Mouse (Mus musculus) activated CD4-positive, CD25-positive, alpha-beta regulatory T cell (primary cell): ENCODE data around the gene Meaf6. TPM values are rescaled to one million over a fixed set of nuclear protein-coding genes. Genes with fewer than 3 reads are reported as not detected.

Experiments
- polyA plus RNA-seq, 2 experiments: library from polyadenylated mRNA; unstranded; fragments of 100-300 nt; shearing (Covaris generic); gene quantifications; one replicate each; pipeline ENCODE4 v1.2.1; 2017

Meaf6 gene
- 10 to 100 TPM; 47.4 to 53.2 TPM for polyA plus RNA-seq

DNA sequence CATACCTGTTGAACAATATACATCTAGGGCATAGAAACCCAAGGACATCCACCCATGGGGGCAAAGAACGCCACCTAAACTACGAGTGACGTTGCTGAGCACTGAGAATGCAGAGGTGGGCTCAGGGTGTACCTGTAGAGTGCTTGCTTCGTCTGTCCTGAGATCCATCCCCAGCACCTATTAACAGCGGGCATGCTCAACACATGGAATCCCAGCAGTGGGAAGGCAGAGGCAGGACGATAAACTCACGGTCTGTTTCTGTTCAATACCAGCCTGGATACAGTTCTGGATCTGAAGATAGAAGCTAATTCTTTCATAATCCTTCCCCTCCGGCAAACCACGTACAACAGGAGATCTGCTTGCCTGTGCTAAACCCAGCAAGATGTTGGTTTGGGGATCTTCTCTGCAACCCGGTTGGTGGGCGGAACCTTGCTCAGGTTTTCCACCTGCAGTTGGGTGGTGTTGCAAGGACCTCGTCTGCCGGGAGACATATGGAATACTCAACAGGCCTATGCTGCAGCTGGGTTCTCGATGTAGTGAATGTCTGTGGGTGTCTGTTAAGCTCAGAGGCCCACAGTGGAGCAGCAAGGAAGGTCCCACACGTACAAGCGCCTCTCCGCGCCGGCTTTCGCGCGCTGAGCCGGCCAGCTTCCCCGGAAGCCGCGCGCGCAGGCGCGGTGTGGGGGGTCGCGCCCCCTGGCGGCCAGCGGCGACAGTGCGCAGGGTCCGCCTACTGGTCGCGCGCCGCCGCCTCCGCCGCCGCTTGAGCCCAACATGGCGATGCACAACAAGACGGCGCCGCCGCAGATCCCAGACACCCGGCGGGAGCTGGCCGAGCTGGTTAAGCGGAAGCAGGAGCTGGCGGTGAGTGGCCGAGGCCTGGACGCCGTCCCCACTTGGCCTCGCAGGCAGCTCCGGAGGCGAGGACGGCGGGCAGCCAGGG is at the start of gene Meaf6:
Meaf6 (plus strand) TSS at position 732 of the 943 bp plus-strand sequence.

DNA sequence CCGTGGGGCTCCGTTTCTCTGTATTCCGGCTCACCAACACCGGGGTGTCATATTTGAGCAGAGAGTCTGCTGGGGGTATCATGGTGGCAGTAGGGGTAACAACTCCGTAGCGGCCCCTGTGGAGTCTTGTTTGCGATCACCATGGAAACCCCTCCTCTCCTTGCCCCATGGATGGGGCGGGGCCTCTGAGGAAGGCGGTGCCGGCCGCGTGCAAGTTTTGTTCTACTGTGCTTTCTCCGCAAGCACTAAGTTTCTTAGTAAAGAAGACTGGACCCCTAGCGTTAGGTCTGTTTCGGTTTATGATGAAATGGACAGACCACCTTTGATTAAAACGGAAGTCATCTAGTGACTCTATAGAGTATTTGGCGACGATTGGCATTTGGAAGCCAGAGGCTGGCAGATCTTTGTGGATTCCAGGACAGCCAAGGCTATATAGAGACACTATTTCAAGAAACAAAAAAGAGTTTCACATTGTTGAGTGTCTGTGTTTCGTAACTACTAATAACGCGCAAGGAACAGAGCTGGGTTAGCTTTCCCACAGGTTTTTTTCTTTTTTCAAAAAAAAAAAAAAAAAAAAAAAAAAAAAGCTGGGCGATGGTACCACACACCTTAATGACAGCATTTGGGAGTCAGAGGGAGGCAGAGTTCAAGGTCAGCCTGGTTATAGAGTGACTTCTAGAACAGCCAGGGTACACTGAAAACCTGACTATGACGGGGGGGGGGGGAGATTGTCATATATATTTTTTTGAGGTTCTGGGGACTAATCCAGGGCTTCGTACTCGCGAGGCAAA is 19.2 kb upstream of the Meaf6 start, which contains the start of gene Dnali1:
Dnali1 (minus strand) TSS at position 187 of the 791 bp plus-strand sequence.

DNA sequence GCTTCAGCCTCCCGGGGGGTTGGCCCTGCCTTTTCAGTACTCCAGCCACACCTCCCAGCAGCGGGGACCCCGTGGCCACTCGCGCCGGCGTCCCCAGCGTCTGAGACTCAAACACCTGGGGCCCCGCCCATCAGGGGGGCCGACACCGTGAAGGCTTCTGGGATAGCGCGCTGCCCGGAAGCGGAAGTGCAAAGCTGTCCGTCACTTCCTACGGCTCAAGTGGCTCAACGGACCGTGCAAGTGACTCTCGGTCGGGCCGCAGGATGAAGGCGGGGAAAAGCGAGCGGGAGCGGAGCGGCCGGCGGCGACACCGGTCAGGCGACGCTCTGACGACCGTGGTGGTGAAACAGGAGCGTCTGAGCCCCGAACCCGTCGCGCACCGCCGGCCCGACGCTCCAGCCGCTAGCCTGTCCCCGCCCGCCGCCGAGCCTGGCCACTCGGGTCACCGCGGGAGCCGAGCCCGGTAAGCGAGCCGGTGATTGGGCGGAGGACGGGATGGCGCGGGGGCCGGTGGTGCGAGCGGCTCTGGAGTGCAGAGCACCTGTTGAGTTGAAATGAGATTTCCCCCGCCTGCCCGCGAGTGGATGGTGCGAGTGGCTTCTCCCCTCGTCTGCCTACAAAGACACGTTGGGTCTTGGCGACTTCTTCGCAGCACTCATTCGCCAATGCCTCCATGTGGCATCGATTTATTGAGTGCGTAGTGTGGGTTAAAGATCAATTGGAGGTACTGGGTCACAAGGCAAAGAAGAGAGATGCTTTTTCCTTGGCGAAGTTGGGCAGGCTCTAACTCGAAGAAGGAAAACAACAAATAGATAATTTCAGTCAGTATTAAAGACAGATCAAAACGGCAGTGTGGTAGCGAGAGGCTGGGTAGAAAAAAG is 18.2 kb upstream of the Meaf6 start, which contains the start of gene Snip1:
Snip1 (plus strand) TSS at position 183 of the 881 bp plus-strand sequence.

DNA sequence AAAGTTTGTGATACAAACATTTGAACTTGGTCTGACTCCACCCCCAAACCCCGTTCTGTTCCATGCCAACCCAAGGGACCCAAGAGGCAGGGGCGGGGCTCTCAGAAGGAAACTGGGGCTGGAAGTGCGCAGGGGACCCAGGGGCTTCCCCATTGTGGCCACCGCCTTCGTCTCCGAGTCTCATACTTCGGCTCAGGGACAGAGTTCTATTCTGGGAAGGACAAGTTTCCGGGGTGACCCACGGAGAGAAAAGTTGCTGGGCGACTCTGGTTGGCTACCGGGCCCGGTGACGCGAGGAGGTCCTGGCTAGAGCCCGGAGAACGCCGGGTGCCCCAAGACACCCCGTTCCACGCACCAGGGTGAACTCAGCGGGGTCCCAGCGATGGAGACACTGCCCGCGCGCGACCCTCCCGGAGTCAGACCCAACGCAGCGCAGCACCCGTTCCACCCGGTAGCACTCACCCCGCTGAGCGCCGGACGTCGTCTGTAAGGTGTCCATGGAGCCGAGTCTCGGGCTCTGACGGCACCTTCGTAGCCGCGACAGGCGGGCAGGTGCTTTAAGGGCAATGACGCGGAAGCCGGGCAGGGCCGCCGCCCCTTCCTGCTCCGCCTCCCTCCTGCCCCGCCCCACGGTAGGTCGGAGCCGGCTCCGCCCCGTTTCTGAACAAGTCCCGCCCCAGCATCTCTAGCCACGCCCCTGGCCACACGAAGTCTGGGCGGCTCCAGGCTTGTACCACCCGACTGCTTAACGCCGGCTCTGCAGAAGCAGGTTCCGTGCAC is 42.6 kb downstream of the Meaf6 start, which contains the start of gene Zc3h12a:
Zc3h12a (minus strand) TSS at position 536 of the 780 bp plus-strand sequence.

Other genes with a start within 250 kb of the Meaf6 start
- gene Yrdc, start 234.5 kb upstream of the Meaf6 start, polyA plus RNA-seq, result 10 to 100 TPM; 66.2 to 98.8 TPM
- gene 1110065P20Rik, start 233.9 kb upstream of the Meaf6 start, polyA plus RNA-seq, result 10 to 100 TPM; 24.1 to 36.1 TPM
- gene Maneal, start 223.0 kb upstream of the Meaf6 start, polyA plus RNA-seq, result 1 to 10 TPM; 1.8 to 2.5 TPM
- gene Epha10, start 204.2 kb upstream of the Meaf6 start, polyA plus RNA-seq, result under 1 TPM in 1 of 2 experiments, not detected in 1; 0.12 TPM
- gene 9930104L06Rik, start 148.1 kb upstream of the Meaf6 start, polyA plus RNA-seq, result 1 to 10 TPM; 6.3 to 9.8 TPM
- 10 to 100 TPM; 25.4 to 26.0 TPM for gene Cdca8, start 145.8 kb upstream of the Meaf6 start, polyA plus RNA-seq
- not detected for gene Rspo1, start 98.7 kb upstream of the Meaf6 start, polyA plus RNA-seq
- 10 to 100 TPM; 71.1 to 88.8 TPM for gene Gnl2, start 68.5 kb upstream of the Meaf6 start, polyA plus RNA-seq
- gene Dnali1, start 19.4 kb upstream of the Meaf6 start, polyA plus RNA-seq, result not detected
- 10 to 100 TPM; 32.9 to 48.8 TPM for gene Snip1, start 18.5 kb upstream of the Meaf6 start, polyA plus RNA-seq
- 10 to 100 TPM; 22.7 to 26.8 TPM for gene Zc3h12a, start 42.7 kb downstream of the Meaf6 start, polyA plus RNA-seq